Mouse (Mus musculus) layer of hippocampus, postnatal 14 days (tissue): Measurements from ENCODE around the gene H2-DMa. TPM values are rescaled to one million over a fixed set of nuclear protein-coding genes. Genes with fewer than 3 reads are reported as not detected.
"Not testable (repeated sequence)": the region's sequence is repeated elsewhere in the genome, so short reads cannot be mapped to it uniquely, and the experiment has no call there.

Experiments
- DNase-seq, 2 experiments: peaks; one replicate each; pipeline ENCODE4 v3.0.0; 2021 to 2022; ENCODE audit warnings: low spot score in 2 of 2, mixed read lengths in 1 of 2
- total RNA-seq, 2 experiments: library from RNA; stranded (reverse); gene quantifications; 2 replicates each; pipeline ENCODE4 v1.2.3; 2021

H2-DMa gene
- total RNA-seq, 2 experiments from 2014 or later, result 36.8 to 38.0 TPM

- DNase-seq, result not testable (repeated sequence)
These were observed 24.9 kb downstream of the H2-DMa start for GRCm38 (mm10) chr17:34144221-34144620.

- no peak for DNase-seq
These were observed 25.6 kb downstream of the H2-DMa start for GRCm38 (mm10) chr17:34144960-34145371.

- DNase-seq, result peak in 1 of 2 experiments; percentile 70
These were observed 33.6 kb downstream of the H2-DMa start, which contains the start of gene H2-DMb1 for GRCm38 (mm10) chr17:34152923-34153322. Gene H2-DMb1, plus strand, starts transcription at chr17:34153072.

GRCm38 (mm10) chr17:34155534-34155933, 36.2 kb downstream of the H2-DMa start:
- DNase-seq, result no peak

GRCm38 (mm10) chr17:34164202-34164895, 45.0 kb downstream of the H2-DMa start:
- DNase-seq, result no peak

GRCm38 (mm10) chr17:34165033-34165730, 45.8 kb downstream of the H2-DMa start:
- no peak for DNase-seq

GRCm38 (mm10) chr17:34169279-34169678, 49.9 kb downstream of the H2-DMa start:
- peak; percentile 11 to 54 for DNase-seq

GRCm38 (mm10) chr17:34170487-34170876, 51.1 kb downstream of the H2-DMa start:
- DNase-seq, result no peak

- peak; percentile 81 to 91 for DNase-seq
These were observed 51.6 kb downstream of the H2-DMa start for GRCm38 (mm10) chr17:34170877-34171498.

- DNase-seq, result no peak
These were observed 53.2 kb downstream of the H2-DMa start for GRCm38 (mm10) chr17:34172528-34172927.

- no peak for DNase-seq
These were observed 54.7 kb downstream of the H2-DMa start for GRCm38 (mm10) chr17:34174075-34174474.

GRCm38 (mm10) chr17:34177179-34177578, 57.8 kb downstream of the H2-DMa start:
- no peak for DNase-seq

- DNase-seq, result no peak
These were observed 59.7 kb downstream of the H2-DMa start for GRCm38 (mm10) chr17:34179019-34179418.

GRCm38 (mm10) chr17:34179913-34180859, 60.8 kb downstream of the H2-DMa start:
- DNase-seq, result no peak

- DNase-seq, result no peak
These were observed 64.4 kb downstream of the H2-DMa start for GRCm38 (mm10) chr17:34183564-34184219.

GRCm38 (mm10) chr17:34185526-34185925, 66.2 kb downstream of the H2-DMa start:
- no peak for DNase-seq

- no peak for DNase-seq
These were observed 67.5 kb downstream of the H2-DMa start for GRCm38 (mm10) chr17:34186885-34187260.

GRCm38 (mm10) chr17:34187261-34187916, 68.0 kb downstream of the H2-DMa start, which contains the start of the genes Tap1 and Psmb9:
Gene Tap1, plus strand, starts transcription at chr17:34187553.
Gene Psmb9, minus strand, starts transcription at chr17:34187764.
- peak; percentile 97 for DNase-seq

GRCm38 (mm10) chr17:34188010-34188409, 68.7 kb downstream of the H2-DMa start:
- DNase-seq, result no peak
